Mouse (Mus musculus): Measurements from ENCODE around the gene Slc48a1. TPM values are rescaled to one million over a fixed set of nuclear protein-coding genes. Genes with fewer than 3 reads are reported as not detected.

The Slc48a1 gene
- polyA plus RNA-seq, 2 experiments, result 35.0 to 73.9 TPM

- TF ChIP-seq EP300 (IDR thresholded peaks at IDR 0.05; ENCODE audit: low read depth) (peak; percentile 69), CTCF (IDR thresholded peaks at IDR 0.05; ENCODE audit: low read depth) (no peak)
- WGBS (ENCODE audit: insufficient replicate concordance), result 64% methylated on average over 24 of the region's 24 CpGs
- DNase-seq (ENCODE audit: low read depth in 3 of 3, low spot score in 3 of 3) (peak in 2 of 3 experiments; percentile 31 to 34), ATAC-seq (ENCODE audit: insufficient read depth) (peak; percentile 53)
- Histone ChIP-seq H3K36me3 (replicated peaks; ENCODE audit: control insufficient read depth, insufficient read depth, low read depth) (no peaks in the 10 kb centered on the region), H3K4me1 (replicated peaks; ENCODE audit: control insufficient read depth in 2 of 2, insufficient read depth in 2 of 2, low read length in 1 of 2) (peaks cover 3 to 25% of the 10 kb centered on the region in 2 experiments; a peak in 3 of 4 replicates), H3K9ac (replicated peaks) (no peak overlapping the region), H3K9me3 (ENCODE audit: control insufficient read depth, low read length) (no peaks in the 10 kb centered on the region), H3K4me2 (ENCODE audit: low read depth) (peak overlapping the region; percentile 2), H3K27me3 (ENCODE audit: control insufficient read depth, insufficient read depth, low read length) (no peaks in the 10 kb centered on the region), H3K4me3 (ENCODE audit: insufficient read depth in 1 of 2, low read depth in 2 of 2, low read length in 2 of 2) (no peak overlapping the region), H3K27ac (no peak overlapping the region)
Observed at GRCm38 (mm10) chr15:97746748-97747147, 31.6 kb upstream of the Slc48a1 start.

GRCm38 (mm10) chr15:97747486-97747885 lies 30.8 kb upstream of the Slc48a1 start:
- Histone ChIP-seq H3K4me1 (replicated peaks; ENCODE audit: control insufficient read depth in 2 of 2, insufficient read depth in 2 of 2, low read length in 1 of 2) (peaks cover 3 to 21% of the 10 kb centered on the region in 2 experiments; a peak in 3 of 4 replicates), H3K9ac (replicated peaks) (no peak overlapping the region), H3K4me2 (ENCODE audit: low read depth) (no peak overlapping the region), H3K4me3 (ENCODE audit: insufficient read depth in 1 of 2, low read depth in 2 of 2, low read length in 2 of 2) (no peak overlapping the region), H3K36me3 (replicated peaks; ENCODE audit: control insufficient read depth, insufficient read depth, low read depth) (no peaks in the 10 kb centered on the region), H3K27me3 (ENCODE audit: control insufficient read depth, insufficient read depth, low read length) (no peaks in the 10 kb centered on the region), H3K9me3 (ENCODE audit: control insufficient read depth, low read length) (no peaks in the 10 kb centered on the region), H3K27ac (no peak overlapping the region)
- no peak for ATAC-seq (ENCODE audit: insufficient read depth)
- DNase-seq (ENCODE audit: low read depth in 3 of 3, low spot score in 3 of 3), result no peak
- 67% methylated on average over 4 of the region's 4 CpGs for WGBS (ENCODE audit: insufficient replicate concordance)
- TF ChIP-seq CTCF (IDR thresholded peaks at IDR 0.05; ENCODE audit: low read depth), result no peak
- no peak for TF ChIP-seq EP300 (IDR thresholded peaks at IDR 0.05; ENCODE audit: low read depth)

GRCm38 (mm10) chr15:97748309-97748708 lies 30.0 kb upstream of the Slc48a1 start:
- Histone ChIP-seq H3K4me1 (replicated peaks; ENCODE audit: control insufficient read depth in 2 of 2, insufficient read depth in 2 of 2, low read length in 1 of 2) (peaks cover 3 to 21% of the 10 kb centered on the region in 2 experiments; a peak in 3 of 4 replicates), H3K9me3 (ENCODE audit: control insufficient read depth, low read length) (no peaks in the 10 kb centered on the region), H3K4me2 (ENCODE audit: low read depth) (no peak overlapping the region), H3K9ac (replicated peaks) (no peak overlapping the region), H3K27me3 (ENCODE audit: control insufficient read depth, insufficient read depth, low read length) (no peaks in the 10 kb centered on the region), H3K4me3 (ENCODE audit: insufficient read depth in 1 of 2, low read depth in 2 of 2, low read length in 2 of 2) (no peak overlapping the region), H3K36me3 (replicated peaks; ENCODE audit: control insufficient read depth, insufficient read depth, low read depth) (no peaks in the 10 kb centered on the region), H3K27ac (no peak overlapping the region)
- TF ChIP-seq CTCF (IDR thresholded peaks at IDR 0.05; ENCODE audit: low read depth) (no peak), EP300 (IDR thresholded peaks at IDR 0.05; ENCODE audit: low read depth) (no peak)
- DNase-seq (ENCODE audit: low read depth in 3 of 3, low spot score in 3 of 3) (no peak), ATAC-seq (ENCODE audit: insufficient read depth) (peak; percentile 16; the same call in 1 of the 2 replicates)
- 31% methylated on average over 10 of the region's 10 CpGs for WGBS (ENCODE audit: insufficient replicate concordance)

- Histone ChIP-seq H3K27me3 (ENCODE audit: control insufficient read depth, insufficient read depth, low read length) (no peaks in the 10 kb centered on the region), H3K9ac (replicated peaks) (no peak overlapping the region), H3K27ac (no peak overlapping the region), H3K36me3 (replicated peaks; ENCODE audit: control insufficient read depth, insufficient read depth, low read depth) (no peaks in the 10 kb centered on the region), H3K4me2 (ENCODE audit: low read depth) (no peak overlapping the region), H3K4me3 (ENCODE audit: insufficient read depth in 1 of 2, low read depth in 2 of 2, low read length in 2 of 2) (no peak overlapping the region), H3K4me1 (replicated peaks; ENCODE audit: control insufficient read depth in 2 of 2, insufficient read depth in 2 of 2, low read length in 1 of 2) (peaks cover 3 to 21% of the 10 kb centered on the region in 2 experiments; a peak in 3 of 4 replicates), H3K9me3 (ENCODE audit: control insufficient read depth, low read length) (no peaks in the 10 kb centered on the region)
- DNase-seq (ENCODE audit: low read depth in 3 of 3, low spot score in 3 of 3) (no peak), ATAC-seq (ENCODE audit: insufficient read depth) (no peak)
- 71% methylated on average over 4 of the region's 4 CpGs for WGBS (ENCODE audit: insufficient replicate concordance)
- no peak for TF ChIP-seq EP300 (IDR thresholded peaks at IDR 0.05; ENCODE audit: low read depth)
- no peak for TF ChIP-seq CTCF (IDR thresholded peaks at IDR 0.05; ENCODE audit: low read depth)
Observed at GRCm38 (mm10) chr15:97748964-97749363, 29.4 kb upstream of the Slc48a1 start.

GRCm38 (mm10) chr15:97749397-97749796 lies 28.9 kb upstream of the Slc48a1 start:
- Histone ChIP-seq H3K4me3 (ENCODE audit: insufficient read depth in 1 of 2, low read depth in 2 of 2, low read length in 2 of 2) (no peak overlapping the region), H3K27ac (no peak overlapping the region), H3K4me2 (ENCODE audit: low read depth) (no peak overlapping the region), H3K27me3 (ENCODE audit: control insufficient read depth, insufficient read depth, low read length) (no peaks in the 10 kb centered on the region), H3K36me3 (replicated peaks; ENCODE audit: control insufficient read depth, insufficient read depth, low read depth) (no peaks in the 10 kb centered on the region), H3K4me1 (replicated peaks; ENCODE audit: control insufficient read depth in 2 of 2, insufficient read depth in 2 of 2, low read length in 1 of 2) (peaks cover 3 to 21% of the 10 kb centered on the region in 2 experiments; a peak in 3 of 4 replicates), H3K9ac (replicated peaks) (no peak overlapping the region), H3K9me3 (ENCODE audit: control insufficient read depth, low read length) (no peaks in the 10 kb centered on the region)
- TF ChIP-seq CTCF (IDR thresholded peaks at IDR 0.05; ENCODE audit: low read depth) (no peak), EP300 (IDR thresholded peaks at IDR 0.05; ENCODE audit: low read depth) (no peak)
- ATAC-seq (ENCODE audit: insufficient read depth) (no peak), DNase-seq (ENCODE audit: low read depth in 3 of 3, low spot score in 3 of 3) (no peak)
- 80% methylated on average over 9 of the region's 9 CpGs for WGBS (ENCODE audit: insufficient replicate concordance)

Measured in liver, embryonic 14.5 days (tissue).